Mouse (Mus musculus) testis, adult 2 months (tissue): ENCODE data around the gene Sdccag8. TPM values are rescaled to one million over a fixed set of nuclear protein-coding genes. Genes with fewer than 3 reads are reported as not detected.

ENCODE experiments used
- H3K27ac ChIP-seq: fragments of 200-500 bp; 2 replicates; pipeline ENCODE4 v1.5.1; 2012; ENCODE audit warnings: low read depth, low read length; ENCODE audit not compliant: control insufficient read depth, insufficient read depth
- H3K27me3 ChIP-seq: fragments of 200-500 bp; 2 replicates; pipeline ENCODE4 v1.6.1; 2012; ENCODE audit warnings: mild to moderate bottlenecking, low read length, moderate library complexity; ENCODE audit not compliant: control insufficient read depth, insufficient read depth
- H3K36me3 ChIP-seq: fragments of 200-500 bp; 2 replicates; pipeline ENCODE4 v1.6.1; 2012; ENCODE audit warnings: mild to moderate bottlenecking, low read length; ENCODE audit not compliant: control insufficient read depth, insufficient read depth
- H3K4me1 ChIP-seq: fragments of 200-500 bp; 2 replicates; pipeline ENCODE4 v1.6.1; 2012; ENCODE audit warnings: low read length; ENCODE audit not compliant: control insufficient read depth, insufficient read depth
- H3K4me3 ChIP-seq: fragments of 200-500 bp; 2 replicates; pipeline ENCODE4 v1.5.1; 2012; ENCODE audit warnings: low read depth, mild to moderate bottlenecking, low read length, moderate library complexity, mixed read lengths; ENCODE audit not compliant: control insufficient read depth
- CTCF ChIP-seq: fragments of 200-500 bp; IDR thresholded peaks from 2 replicates; pipeline ENCODE4 v1.5.1; 2012; ENCODE audit warnings: low read depth, mild to moderate bottlenecking, inconsistent platforms, low read length, moderate library complexity; ENCODE audit not compliant: control insufficient read depth, insufficient read depth, insufficient replicate concordance
- POLR2A ChIP-seq: fragments of 200-500 bp; IDR thresholded peaks from 2 replicates; pipeline ENCODE4 v1.6.1; 2012; ENCODE audit warnings: low read depth, mild to moderate bottlenecking, inconsistent platforms, low read length, moderate library complexity; ENCODE audit not compliant: control insufficient read depth
- polyA plus RNA-seq: library from polyadenylated mRNA; depleted of rRNA; stranded (reverse); fragments of >200 nt; gene quantifications from 2 replicates; pipeline ENCODE4 v1.2.3, GENCODE M21; 2012

Sdccag8 gene
- polyA plus RNA-seq, 1 experiment, result 17.4 TPM

GRCm38 (mm10) chr1:176827945-176828485, 13.6 kb downstream of the Sdccag8 start:
- no peaks in the 10 kb centered on the region for H3K27me3 ChIP-seq
- no peak overlapping the region for H3K27ac ChIP-seq
- no peak for TF ChIP-seq POLR2A
- TF ChIP-seq CTCF, result no peak

GRCm38 (mm10) chr1:176828666-176829065, 14.2 kb downstream of the Sdccag8 start:
- Histone ChIP-seq H3K4me3 (no peak overlapping the region), H3K36me3 (no peaks in the 10 kb centered on the region)
- no peak for TF ChIP-seq POLR2A
- TF ChIP-seq CTCF, result no peak

More at GRCm38 (mm10) chr1:176827945-176828485, 13.6 kb downstream of the Sdccag8 start:
- no peaks in the 10 kb centered on the region for H3K4me1 ChIP-seq
- no peak overlapping the region for H3K4me3 ChIP-seq
- no peaks in the 10 kb centered on the region for H3K36me3 ChIP-seq

GRCm38 (mm10) chr1:176832071-176832470, 17.6 kb downstream of the Sdccag8 start:
- no peak overlapping the region for H3K4me3 ChIP-seq
- H3K27ac ChIP-seq, result no peak overlapping the region
- peaks cover 6% of the 10 kb centered on the region for H3K4me1 ChIP-seq
- TF ChIP-seq CTCF, result no peak
- no peak for TF ChIP-seq POLR2A
- H3K27me3 ChIP-seq, result no peaks in the 10 kb centered on the region
- H3K36me3 ChIP-seq, result no peaks in the 10 kb centered on the region

More at GRCm38 (mm10) chr1:176828666-176829065, 14.2 kb downstream of the Sdccag8 start:
- H3K4me1 ChIP-seq, result no peaks in the 10 kb centered on the region
- H3K27ac ChIP-seq, result no peak overlapping the region
- no peaks in the 10 kb centered on the region for H3K27me3 ChIP-seq

- TF ChIP-seq POLR2A (no peak), CTCF (no peak)
- Histone ChIP-seq H3K4me1 (peaks cover 6% of the 10 kb centered on the region), H3K4me3 (no peak overlapping the region), H3K27me3 (no peaks in the 10 kb centered on the region), H3K27ac (no peak overlapping the region; the same call in 1 of the 2 replicates), H3K36me3 (no peaks in the 10 kb centered on the region)
Observed at GRCm38 (mm10) chr1:176832607-176833006, 18.1 kb downstream of the Sdccag8 start.

- Histone ChIP-seq H3K4me1 (peaks cover 6% of the 10 kb centered on the region), H3K4me3 (no peak overlapping the region), H3K27ac (no peak overlapping the region), H3K27me3 (no peaks in the 10 kb centered on the region), H3K36me3 (no peaks in the 10 kb centered on the region)
- TF ChIP-seq CTCF, result no peak
- no peak for TF ChIP-seq POLR2A
Observed at GRCm38 (mm10) chr1:176833257-176833656, 18.8 kb downstream of the Sdccag8 start.

GRCm38 (mm10) chr1:176833948-176834347, 19.5 kb downstream of the Sdccag8 start:
- TF ChIP-seq CTCF (no peak), POLR2A (no peak)
- H3K4me3 ChIP-seq, result no peak overlapping the region
- no peak overlapping the region for H3K27ac ChIP-seq
- H3K36me3 ChIP-seq, result no peaks in the 10 kb centered on the region
- peaks cover 6% of the 10 kb centered on the region for H3K4me1 ChIP-seq
- H3K27me3 ChIP-seq, result no peaks in the 10 kb centered on the region

- Histone ChIP-seq H3K4me3 (no peak overlapping the region; the same call in 1 of the 2 replicates), H3K36me3 (no peaks in the 10 kb centered on the region), H3K27ac (no peak overlapping the region), H3K4me1 (peaks cover 6% of the 10 kb centered on the region), H3K27me3 (no peaks in the 10 kb centered on the region)
- TF ChIP-seq CTCF (no peak), POLR2A (no peak)
Observed at GRCm38 (mm10) chr1:176834880-176835279, 20.4 kb downstream of the Sdccag8 start.
